Mouse (Mus musculus) thymus, adult 18-20 months (tissue): Measurements from ENCODE around the gene Fgf7.

Experiments
- DNase-seq, 2 experiments: peaks; one replicate each; pipeline ENCODE4 v3.0.0; 2022; ENCODE audit warnings: mixed read lengths in 2 of 2

The Fgf7 gene

DNA sequence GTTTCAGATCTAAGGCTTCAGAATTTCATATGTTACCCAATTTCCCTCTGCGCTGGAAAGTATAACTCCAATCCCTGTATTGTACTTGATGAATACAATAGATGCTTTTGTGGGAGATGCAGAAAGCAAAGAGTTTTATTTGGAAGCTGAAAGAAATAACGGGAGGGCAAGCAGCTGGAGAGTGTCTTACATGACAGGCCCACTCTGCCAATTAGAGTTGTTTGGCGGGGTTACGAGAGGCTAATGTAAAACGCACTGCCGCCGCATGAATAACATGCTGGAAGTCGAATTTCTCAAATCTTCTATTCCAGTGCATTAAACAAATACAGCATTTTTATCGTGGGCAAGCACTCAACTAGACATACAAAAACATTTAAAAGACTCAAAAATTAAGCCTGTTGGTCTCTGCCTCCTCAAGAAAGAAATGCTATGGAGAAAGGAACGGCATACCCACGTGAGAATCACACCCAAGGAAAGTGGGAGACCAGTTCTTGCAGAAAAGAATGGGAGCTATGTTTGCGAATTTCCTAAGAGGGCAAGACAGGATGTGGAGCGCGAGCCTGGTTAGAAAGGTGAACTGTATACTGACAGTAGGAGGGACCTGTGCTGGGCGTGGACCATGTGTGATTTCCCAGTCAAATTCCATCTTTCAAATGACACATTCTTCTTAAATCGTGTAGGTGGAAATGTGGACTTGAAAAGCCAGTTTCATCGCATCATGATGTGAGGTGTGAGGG, 26.7 kb downstream of the Fgf7 start:
- DNase-seq = no peak

DNA sequence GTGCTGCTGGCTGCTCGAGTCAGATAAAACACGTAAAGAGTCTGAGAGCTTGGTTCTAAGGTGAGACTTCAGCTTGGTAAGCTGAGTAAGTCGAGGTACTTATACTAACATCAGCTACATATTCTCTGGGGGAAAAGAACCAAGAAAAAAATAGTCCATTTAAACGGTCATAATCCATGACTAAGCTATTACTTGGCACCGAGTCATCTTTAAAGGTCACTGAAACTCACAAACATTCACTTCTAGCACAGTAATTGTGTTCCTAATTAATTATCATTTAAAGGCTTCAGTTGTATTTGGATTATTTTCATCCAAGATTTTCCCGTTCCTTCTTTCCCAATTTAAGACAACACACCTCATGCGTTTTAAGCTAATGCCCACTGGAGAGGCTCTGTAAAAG, 28.4 kb downstream of the Fgf7 start:
- no peak for DNase-seq

DNA sequence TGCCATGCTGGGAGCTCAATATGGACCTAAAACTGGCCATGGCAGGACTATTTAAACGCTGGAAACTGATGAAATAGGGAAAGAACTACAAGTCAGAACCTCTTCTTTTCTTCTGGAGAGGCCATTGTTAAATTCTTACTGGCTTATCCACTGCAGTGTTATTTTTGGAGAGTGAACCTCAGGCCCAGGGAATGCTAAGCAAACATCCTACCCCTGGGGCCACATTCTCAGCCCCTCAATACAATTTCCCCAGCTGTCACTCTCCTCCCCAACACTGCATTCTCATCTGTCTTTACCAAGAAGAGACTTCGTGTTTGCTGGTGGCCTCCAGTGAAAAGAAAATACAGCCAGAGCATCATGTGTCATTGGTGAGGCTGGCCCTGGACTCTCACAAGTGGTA, 30.4 kb downstream of the Fgf7 start:
- DNase-seq = no peak

DNA sequence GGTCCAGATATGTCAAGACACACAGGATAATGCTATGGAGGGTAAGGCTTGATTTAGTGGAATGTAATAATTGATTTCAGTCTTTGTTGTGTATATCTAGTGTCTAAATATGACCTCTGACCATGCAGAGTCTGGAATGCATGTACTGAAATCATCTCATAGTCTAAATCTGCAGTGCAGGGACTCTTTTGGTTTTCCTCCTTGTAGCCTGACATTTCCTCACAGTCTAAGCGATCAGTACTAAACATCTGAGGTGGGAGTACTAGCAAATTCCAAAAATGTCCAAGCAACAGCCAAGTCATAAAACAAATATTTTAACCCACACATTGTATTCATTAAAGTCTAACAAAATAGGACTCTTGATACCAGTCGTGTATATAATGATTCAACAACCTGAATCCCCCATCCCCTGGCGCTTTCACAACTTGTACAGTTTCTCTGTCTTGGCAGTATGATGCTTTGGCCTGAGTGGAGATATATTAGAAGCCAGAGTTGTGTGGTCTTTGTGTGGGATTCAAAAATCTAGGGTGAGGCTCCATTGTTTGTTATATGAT, 30.9 kb downstream of the Fgf7 start:
- DNase-seq = no peak

DNA sequence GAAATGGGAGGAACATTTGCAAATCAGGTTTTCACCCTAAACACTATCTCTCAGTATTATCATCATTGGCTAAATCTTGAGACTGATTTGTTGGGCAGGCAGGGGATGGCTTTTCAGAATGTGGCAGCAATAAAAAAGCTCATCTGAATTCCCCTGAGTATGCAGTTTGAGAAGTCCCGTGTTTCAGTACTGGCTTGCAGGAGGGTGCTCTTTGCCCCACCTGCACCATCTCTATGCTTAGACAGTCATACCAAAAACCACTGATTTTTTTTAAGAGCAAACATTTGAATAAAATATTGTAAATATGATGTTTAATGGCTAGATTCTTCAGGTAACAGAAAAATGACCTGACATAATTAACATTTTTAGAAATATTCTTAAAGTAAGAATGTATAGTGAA, 35.3 kb downstream of the Fgf7 start:
- DNase-seq = no peak

DNA sequence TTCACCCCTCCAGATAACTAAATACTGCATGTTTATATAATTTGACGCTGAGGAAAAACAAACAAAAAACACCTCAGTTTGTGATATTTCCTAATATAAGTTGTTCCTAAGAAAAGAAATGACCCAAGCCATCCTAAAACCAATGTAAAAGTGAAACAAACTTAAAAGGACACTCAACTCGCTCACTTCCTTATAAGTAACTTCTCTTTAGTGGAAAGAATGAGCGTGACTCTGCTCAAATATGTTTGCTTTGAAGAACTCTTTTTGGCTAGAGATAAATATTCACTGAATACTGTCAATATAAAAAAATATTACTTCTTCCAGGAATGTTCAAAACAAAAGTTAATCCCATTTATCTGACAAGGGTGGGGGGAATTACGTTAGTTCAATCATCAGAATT, 39.3 kb downstream of the Fgf7 start:
- DNase-seq = no peak

DNA sequence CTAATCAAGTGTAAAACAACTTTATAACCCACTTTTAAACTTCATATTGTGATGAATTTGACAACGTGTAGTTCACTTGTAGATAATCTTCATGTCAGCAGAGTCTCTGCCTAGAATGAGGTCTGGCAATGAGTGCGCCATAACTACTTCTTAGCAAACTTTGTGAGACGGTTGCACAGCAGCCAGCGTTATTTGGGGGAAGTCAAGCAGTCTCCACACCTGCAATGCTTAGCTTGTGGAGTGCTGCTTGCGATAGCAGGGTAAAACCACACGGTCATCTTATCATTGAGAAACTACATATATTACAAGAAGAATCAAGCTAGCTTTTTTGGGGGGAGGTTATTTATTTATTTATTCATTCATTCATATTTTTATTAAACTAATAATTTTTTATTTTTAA, 42.0 kb downstream of the Fgf7 start:
- no peak for DNase-seq

DNA sequence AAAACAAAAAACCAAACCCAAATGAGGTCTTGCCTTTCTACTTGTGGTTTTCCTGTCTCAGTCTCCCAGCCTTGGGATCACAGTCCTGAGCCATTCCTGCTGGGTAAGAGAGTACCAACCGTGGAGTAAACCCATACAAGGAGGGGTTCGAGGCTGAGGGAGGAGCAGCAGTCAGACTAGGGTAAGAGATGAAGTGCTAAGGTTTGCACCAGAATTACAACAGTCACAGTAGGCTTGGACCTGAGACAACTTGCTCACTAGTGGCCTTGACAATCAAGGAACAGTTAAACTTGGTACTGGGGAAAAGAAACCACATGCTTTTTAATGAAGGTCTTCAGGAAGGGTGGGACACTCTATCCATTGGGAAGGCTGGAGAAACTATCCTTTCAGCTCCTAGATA, 44.6 kb downstream of the Fgf7 start:
- no peak for DNase-seq

DNA sequence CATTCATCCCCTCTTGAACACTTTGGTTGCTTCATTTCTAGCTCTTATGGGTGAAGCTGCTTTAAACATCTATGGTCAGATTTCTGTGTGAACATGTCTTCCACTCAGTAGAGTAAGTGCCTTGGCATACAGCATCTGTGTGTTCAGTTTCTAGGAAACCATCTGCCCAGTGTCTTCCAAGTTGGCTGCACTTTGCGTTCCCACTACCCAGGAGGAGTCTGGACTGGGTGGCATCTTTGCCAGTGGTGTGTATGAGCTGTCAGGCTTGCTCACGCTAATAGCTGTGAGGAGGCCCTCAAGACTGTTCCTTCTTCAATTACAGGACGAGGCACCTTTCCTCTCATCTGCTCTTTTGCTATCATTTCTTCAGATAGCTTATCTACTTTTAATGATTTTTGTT, 49.9 kb downstream of the Fgf7 start:
- DNase-seq = no peak

DNA sequence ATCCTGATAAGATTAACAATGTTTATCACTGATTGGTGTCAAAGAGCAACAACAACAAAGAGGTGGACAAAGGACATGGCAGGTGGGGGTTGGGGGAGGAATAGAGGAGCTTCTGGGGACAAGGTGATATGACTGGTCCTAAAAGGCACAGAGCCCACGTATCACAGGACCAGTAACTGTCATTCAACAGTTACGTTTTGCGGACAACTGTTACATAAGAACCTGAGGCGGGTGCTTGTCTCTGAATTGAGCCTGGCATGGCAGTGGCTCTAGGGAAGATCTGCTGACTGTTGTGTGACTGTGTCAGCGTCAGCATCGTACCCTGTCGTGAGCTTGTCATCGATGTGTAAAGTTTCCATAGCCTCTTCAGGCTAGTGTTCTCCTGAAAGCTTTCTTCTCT, 51.7 kb downstream of the Fgf7 start:
- no peak for DNase-seq

DNA sequence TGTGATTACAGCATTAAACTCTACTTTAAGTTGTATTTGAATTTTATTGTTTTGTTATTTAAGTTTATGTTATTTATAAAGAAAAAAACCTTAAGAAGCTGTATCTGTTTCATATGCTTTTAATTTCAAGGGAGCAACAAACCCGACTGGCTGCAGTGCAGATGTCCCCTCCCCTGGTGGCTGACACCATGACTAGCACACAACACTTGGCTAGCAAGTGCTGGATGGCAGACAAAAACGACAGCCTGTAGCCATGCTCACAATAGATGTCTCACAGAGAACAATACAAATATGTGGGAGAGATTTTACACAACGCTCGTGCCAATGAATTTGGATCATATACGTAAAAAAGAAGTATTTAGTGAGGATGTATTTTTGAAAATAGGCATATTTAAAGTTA, 56.0 kb downstream of the Fgf7 start:
- no peak for DNase-seq

DNA sequence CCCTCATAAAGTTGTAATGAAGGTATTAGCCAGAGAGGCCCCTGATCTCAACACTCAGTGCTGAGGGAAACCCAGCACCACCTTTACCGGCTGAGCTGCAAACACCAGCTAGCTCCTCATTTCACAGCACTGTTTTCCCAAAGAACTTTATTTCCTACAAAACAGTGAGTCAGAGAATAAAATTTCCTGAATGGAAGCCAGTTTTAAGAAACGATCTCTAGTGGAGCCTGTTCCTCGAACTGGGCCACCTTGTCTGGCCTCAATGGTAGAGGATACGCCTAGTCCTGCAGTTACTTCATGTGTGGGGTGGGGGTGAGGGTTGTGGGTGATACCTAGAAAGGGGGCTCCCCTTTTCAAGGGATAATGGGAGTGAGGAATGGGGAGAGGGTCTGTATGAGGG, 60.2 kb downstream of the Fgf7 start:
- DNase-seq = no peak
